Mouse (Mus musculus) urinary bladder, postnatal 10 days (tissue): ENCODE data around the gene Sec14l1.

Source experiments
- DNase-seq: peaks from one replicate; pipeline ENCODE4 v3.0.0; 2022; ENCODE audit warnings: low spot score

Gene Sec14l1

GRCm38 (mm10) chr11:117129473-117129872, 14.5 kb downstream of the Sec14l1 start:
- DNase-seq, result no peak

- no peak for DNase-seq
Observed at GRCm38 (mm10) chr11:117130068-117130467, 15.1 kb downstream of the Sec14l1 start.

GRCm38 (mm10) chr11:117130888-117131287, 15.9 kb downstream of the Sec14l1 start:
- DNase-seq, result no peak

GRCm38 (mm10) chr11:117131450-117131849, 16.5 kb downstream of the Sec14l1 start:
- no peak for DNase-seq

DNA sequence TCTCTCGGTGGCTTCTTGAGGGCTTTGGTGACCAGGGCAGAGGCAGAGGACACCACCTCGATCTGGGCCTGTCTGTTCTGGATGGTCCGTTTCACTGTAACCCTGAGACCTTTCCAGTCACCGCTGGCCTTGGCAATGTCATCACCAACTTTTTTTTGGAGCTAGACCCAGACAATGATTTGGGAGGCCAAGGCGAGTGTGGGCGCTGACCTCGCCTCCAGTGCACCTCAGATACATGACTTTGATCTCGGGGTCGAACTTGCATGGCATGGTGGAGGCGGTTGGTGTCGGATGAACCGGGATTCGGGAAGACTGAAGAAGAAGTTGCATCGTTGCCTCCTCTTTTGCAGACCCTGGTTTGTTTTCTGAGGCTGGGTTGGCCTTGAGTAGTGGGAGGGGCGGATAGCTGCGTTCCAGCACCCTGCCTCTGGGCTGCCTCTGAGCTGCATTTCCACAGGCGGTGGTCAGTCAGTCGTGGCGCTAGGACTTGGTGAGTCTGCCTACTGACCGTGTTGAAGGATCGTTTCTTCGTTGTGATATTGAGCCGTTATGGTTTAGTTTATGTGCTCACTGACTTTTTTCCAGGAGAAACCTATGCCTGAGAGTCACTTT, 19.9 kb downstream of the Sec14l1 start:
- no peak for DNase-seq

DNA sequence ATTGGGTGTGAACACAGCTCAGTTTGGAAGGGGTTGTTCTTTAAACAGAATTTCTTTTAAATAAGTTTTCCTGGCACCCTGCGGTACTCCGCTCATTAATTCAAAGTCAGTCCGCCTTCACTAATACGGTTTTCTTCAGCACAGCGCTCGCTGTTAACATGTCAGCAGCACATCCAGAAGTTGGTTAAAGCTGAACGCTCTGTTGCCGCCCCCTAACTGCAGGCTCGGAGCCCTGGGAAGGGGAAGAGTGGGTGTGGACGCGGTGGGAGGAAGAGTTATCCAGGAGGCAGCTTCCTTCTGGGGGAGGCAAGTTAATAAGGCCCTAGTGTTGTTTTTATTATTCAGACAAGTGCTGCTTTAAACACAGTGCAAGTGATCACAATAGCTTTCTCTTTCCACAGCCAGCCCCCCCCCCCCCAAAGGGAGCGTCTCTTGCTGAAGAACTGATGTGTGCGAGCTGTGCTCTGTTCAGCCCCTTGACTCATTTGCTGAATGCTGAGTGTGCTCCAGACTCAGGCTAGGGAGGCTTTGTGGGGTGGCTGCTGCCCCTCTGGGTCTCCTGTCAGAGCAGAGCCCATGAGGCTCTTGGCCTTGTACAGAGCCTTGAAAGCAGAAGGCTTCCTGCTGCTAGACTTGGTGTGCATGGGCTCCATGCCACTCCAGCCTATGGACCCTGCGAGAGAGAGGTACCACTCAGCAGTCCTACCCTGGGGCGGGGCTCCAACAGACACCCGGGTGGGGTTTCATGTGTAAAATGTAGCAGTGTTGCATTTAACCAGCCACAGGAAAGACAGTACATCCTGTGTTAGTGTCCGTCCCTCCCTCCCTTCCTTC, 20.7 kb downstream of the Sec14l1 start:
- no peak for DNase-seq

DNA sequence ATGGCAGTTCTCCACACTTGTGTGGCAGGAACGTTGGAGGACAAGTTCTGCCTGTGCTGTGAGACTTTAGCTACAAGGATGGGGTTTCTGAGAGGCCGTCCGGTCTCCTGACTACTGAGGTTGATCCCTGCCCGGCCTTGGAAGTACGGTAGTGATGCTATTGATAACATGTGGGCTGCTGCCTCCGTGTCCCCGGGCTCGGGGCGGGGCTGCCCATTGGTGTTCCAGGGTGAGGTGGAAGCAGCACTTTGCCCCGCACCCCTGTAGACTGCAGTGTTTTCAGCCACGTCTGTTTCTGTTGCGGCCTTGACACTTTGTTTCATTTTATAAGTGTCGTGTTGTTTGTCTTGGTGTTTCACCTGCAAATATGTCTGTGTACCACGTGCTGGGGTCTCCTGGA, 21.9 kb downstream of the Sec14l1 start:
- DNase-seq, result no peak

DNA sequence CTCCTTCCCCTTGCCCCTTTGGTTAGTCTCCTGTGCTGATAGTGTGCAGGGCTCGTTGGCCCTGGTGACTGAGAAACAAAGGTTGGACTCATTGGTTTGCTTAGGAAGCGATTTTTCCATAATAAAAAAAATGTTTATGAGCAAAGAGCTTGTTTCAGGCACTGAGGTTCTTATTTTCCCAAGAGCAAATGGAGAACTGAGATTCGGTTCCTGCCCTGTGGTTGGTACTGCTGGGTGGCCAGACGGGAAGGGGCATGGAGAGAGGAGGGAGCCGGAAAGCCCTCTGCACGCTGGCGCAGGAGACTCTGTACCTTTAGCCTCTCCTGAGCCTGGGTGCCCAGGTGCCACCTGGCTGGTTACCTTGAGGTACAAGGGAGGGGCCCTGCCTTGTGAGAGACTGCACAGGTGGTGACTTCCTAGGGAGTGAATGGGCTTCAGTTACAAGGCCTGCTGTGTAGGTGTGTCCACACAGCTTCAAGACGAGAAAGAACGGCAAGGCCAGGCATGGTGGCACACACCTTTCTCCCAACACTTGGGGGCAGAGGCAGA, 23.3 kb downstream of the Sec14l1 start:
- DNase-seq, result no peak

DNA sequence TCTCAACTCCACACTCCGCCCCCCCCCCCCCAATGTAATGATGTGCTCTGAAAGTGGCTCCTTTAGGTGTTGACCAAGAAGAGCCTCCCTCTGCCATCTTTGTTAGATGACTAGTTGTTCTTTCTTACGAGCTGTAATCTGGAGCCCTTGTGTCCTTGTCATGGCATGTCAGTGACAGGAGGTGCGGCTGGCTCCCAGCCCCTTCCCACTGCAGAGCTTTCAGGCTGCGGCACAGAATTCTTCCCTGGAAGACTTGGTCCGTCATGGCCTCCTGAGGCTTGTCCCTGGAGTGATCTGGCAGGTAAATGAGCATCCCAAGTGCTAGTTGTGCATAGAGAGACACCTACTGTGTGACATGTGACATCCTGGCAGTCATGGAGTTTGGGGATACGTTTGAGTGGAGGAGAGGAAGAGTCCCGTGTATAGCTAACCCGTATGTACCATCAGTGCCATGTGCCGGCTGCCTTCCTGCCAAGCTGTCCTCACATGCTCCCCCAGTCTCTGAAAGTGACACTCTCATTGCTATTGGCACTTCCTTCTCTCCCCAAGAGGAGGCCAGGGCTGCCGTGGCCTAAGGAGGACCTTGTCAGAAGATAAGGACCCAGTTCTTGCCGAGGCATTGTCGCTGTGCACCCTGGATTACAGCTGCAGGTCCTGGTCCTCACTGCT, 24.0 kb downstream of the Sec14l1 start:
- no peak for DNase-seq

- no peak for DNase-seq
Observed at GRCm38 (mm10) chr11:117141376-117142001, 26.5 kb downstream of the Sec14l1 start.

GRCm38 (mm10) chr11:117142507-117142906, 27.5 kb downstream of the Sec14l1 start:
- DNase-seq, result no peak

GRCm38 (mm10) chr11:117145451-117146117, 30.6 kb downstream of the Sec14l1 start:
- no peak for DNase-seq

DNA sequence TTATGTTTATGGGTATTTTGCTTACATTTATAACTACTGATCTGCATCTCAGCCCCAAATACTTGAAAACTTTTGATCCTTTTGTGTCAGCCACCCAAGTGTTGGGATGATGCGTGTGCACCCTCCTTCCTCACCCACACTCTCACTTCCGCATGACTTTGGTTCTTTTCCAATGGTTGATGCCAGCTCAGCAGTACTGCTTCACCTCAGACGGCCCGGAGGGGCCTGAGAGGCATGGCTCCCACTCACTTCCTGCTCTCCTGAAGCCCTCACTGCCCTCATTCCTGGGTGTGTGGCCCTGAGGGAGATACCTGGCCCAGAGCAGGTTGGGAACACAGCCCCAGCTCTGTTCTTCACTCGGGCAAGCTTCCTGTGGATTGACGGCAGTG, 31.1 kb downstream of the Sec14l1 start:
- no peak for DNase-seq

- no peak for DNase-seq
Observed at GRCm38 (mm10) chr11:117146776-117147536, 32.0 kb downstream of the Sec14l1 start.

- no peak for DNase-seq
Observed at GRCm38 (mm10) chr11:117148893-117149685, 34.1 kb downstream of the Sec14l1 start.

GRCm38 (mm10) chr11:117150467-117150966, 35.5 kb downstream of the Sec14l1 start:
- DNase-seq, result no peak

- no peak for DNase-seq
Observed at GRCm38 (mm10) chr11:117151461-117151860, 36.5 kb downstream of the Sec14l1 start.

- DNase-seq, result no peak
Observed at GRCm38 (mm10) chr11:117152541-117152940, 37.6 kb downstream of the Sec14l1 start.

DNA sequence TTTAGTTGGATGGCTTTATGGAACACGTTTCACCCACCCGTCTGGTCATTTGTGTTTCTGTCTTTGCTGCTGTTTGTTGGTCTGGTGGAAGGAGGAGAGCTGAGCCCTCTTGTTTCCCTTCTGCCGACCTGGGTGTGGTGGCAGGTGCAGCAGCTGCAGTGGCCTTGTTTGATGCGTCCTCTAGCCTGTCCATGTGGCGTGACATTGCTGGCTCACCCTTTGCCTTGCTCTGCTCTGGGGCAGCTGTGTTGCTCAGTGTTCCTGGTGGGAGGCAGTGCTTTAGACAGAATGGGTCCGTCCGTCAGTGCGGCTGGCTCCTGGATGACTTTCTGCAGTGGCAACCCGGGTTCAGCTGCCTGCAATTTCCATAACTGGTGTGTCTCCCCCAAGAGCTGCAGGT, 38.6 kb downstream of the Sec14l1 start:
- DNase-seq, result no peak
